Mouse (Mus musculus): ENCODE measurements around the gene Atp1a2.

- TF ChIP-seq CTCF (IDR thresholded peaks at IDR 0.05) (no peak), EP300 (IDR thresholded peaks at IDR 0.05) (no peak)
Measured at GRCm38 (mm10) chr1:172327206-172328001, 29.5 kb upstream of the Atp1a2 start.
